In genomic region chr11:22628979-22629378, GRCm38 (mm10) we compare ENCODE assay signal across 9 mouse cellular contexts.
DNase-seq lines count a peak whose midpoint lies in the region; ATAC-seq lines count a peak whose summit lies in the region.
"Had no signal": no experiment of that assay in that cellular context is flagged by ENCODE, and none has a peak within 500 bp of the region (broad histone marks: within the 10 kb centered on the region; RNA-seq: fewer than 3 reads in every experiment).

No protein-coding gene starts in this region.

- peak overlapping the region; percentile 64; the same call in 1 of the 2 replicates for H3K27ac ChIP-seq in embryonic facial prominence, embryonic 13.5 days
- H3K27ac ChIP-seq in intestine, embryonic 14.5 days (ENCODE audit: low read depth) = peak overlapping the region; percentile 87
- peak overlapping the region; percentile 95 for H3K27ac ChIP-seq in lung, embryonic 16.5 days (ENCODE audit: low read length)
- H3K27ac ChIP-seq: hindbrain, embryonic 14.5 days; macrophage had no signal

- no peaks in the 10 kb centered on the region for H3K27me3 ChIP-seq in embryonic facial prominence, embryonic 13.5 days
- no peaks in the 10 kb centered on the region for H3K27me3 ChIP-seq in intestine, embryonic 14.5 days (replicated peaks; ENCODE audit: control insufficient read depth, insufficient read depth, low read length)
- H3K27me3 ChIP-seq in lung, embryonic 16.5 days (ENCODE audit: control insufficient read depth, insufficient read depth, low read depth, low read length) = no peaks in the 10 kb centered on the region

- no peaks in the 10 kb centered on the region for H3K36me3 ChIP-seq in embryonic facial prominence, embryonic 13.5 days
- H3K36me3 ChIP-seq in intestine, embryonic 14.5 days (ENCODE audit: control insufficient read depth, insufficient read depth, low read length) = no peaks in the 10 kb centered on the region
- no peaks in the 10 kb centered on the region for H3K36me3 ChIP-seq in lung, embryonic 16.5 days (ENCODE audit: control insufficient read depth, insufficient read depth, low read length)

- peak overlapping the region; percentile 54; the same call in 1 of the 2 replicates for H3K4me2 ChIP-seq in embryonic facial prominence, embryonic 13.5 days
- H3K4me2 ChIP-seq in intestine, embryonic 14.5 days (ENCODE audit: low read length) = no peak overlapping the region; the same call in 1 of the 2 replicates
- peak overlapping the region; percentile 48; the same call in 1 of the 2 replicates for H3K4me2 ChIP-seq in lung, embryonic 16.5 days (ENCODE audit: low read depth, low read length)

- H3K9me3 ChIP-seq in embryonic facial prominence, embryonic 13.5 days = no peaks in the 10 kb centered on the region
- no peaks in the 10 kb centered on the region for H3K9me3 ChIP-seq in intestine, embryonic 14.5 days (ENCODE audit: control insufficient read depth, low read length)
- no peaks in the 10 kb centered on the region for H3K9me3 ChIP-seq in lung, embryonic 16.5 days (ENCODE audit: control insufficient read depth, low read length)

- no peak overlapping the region for H3K4me3 ChIP-seq in embryonic facial prominence, embryonic 13.5 days
- H3K4me3 ChIP-seq in intestine, embryonic 14.5 days (ENCODE audit: low read depth, low read length) = no peak overlapping the region
- no peak overlapping the region for H3K4me3 ChIP-seq in lung, embryonic 16.5 days (ENCODE audit: low read length)

- ATAC-seq in embryonic facial prominence, embryonic 13.5 days (ENCODE audit: insufficient number of reproducible peaks, insufficient read depth, low FRiP score, low TSS enrichment, low read depth) = no peak
- ATAC-seq in intestine, embryonic 14.5 days (replicated peaks; ENCODE audit: low FRiP score, low TSS enrichment, low read depth) = no peak
- peak; percentile 56 for ATAC-seq in lung, embryonic 16.5 days (ENCODE audit: low read depth)
- ATAC-seq in cerebellum, adult (ENCODE audit: insufficient number of reproducible peaks, low FRiP score, low TSS enrichment) = no peak

- peak; percentile 23 for DNase-seq in MN1 (ENCODE audit: low spot score)
- no peak for DNase-seq in intestine, embryonic 14.5 days (ENCODE audit: low spot score)
- no peak for DNase-seq in cerebellum, postnatal 36 days
- DNase-seq in urinary bladder, postnatal 10 days (ENCODE audit: low spot score) = no peak

- 69% methylated on average over 5 of the region's 5 CpGs for WGBS in embryonic facial prominence, embryonic 13.5 days
- 57% methylated on average over 5 of the region's 5 CpGs for WGBS in intestine, embryonic 14.5 days
- 49% methylated on average over 5 of the region's 5 CpGs for WGBS in lung, embryonic 16.5 days

- peaks cover 19% of the 10 kb centered on the region for H3K4me1 ChIP-seq in embryonic facial prominence, embryonic 13.5 days
- peaks cover 16% of the 10 kb centered on the region; the same call in 1 of the 2 replicates for H3K4me1 ChIP-seq in intestine, embryonic 14.5 days (replicated peaks; ENCODE audit: control insufficient read depth, insufficient read depth, low read length)
- H3K4me1 ChIP-seq in lung, embryonic 16.5 days (replicated peaks; ENCODE audit: control insufficient read depth, insufficient read depth, low read length) = peaks cover 43% of the 10 kb centered on the region

- no peak overlapping the region for H3K9ac ChIP-seq in embryonic facial prominence, embryonic 13.5 days
- H3K9ac ChIP-seq in intestine, embryonic 14.5 days (ENCODE audit: low read length) = no peak overlapping the region
- peak overlapping the region; percentile 50 for H3K9ac ChIP-seq in lung, embryonic 16.5 days (ENCODE audit: low read length)
